Mouse (Mus musculus) bone marrow, adult 2 months (tissue): Measurements from ENCODE around the gene Sptbn2.

Experiments used
- CTCF ChIP-seq: fragments of 200-500 bp; IDR thresholded peaks from 2 replicates; pipeline ENCODE4 v1.5.1; 2011; ENCODE audit warnings: low read length, control low read depth; ENCODE audit not compliant: control insufficient read depth, insufficient read depth
- POLR2A ChIP-seq: fragments of 200-500 bp; IDR thresholded peaks from 2 replicates; pipeline ENCODE4 v1.6.1; 2011; ENCODE audit warnings: low read depth, mild to moderate bottlenecking, control low read depth, low read length, borderline replicate concordance; ENCODE audit not compliant: control insufficient read depth

GRCm38 (mm10) chr19:4742229-4742628 is 31.3 kb downstream of the Sptbn2 start:
- TF ChIP-seq CTCF (no peak), POLR2A (no peak)
